Mouse (Mus musculus) 3T3-L1 (cell line): ENCODE measurements around the gene Mef2b.
"Not testable (repeated sequence)": the region's sequence is repeated elsewhere in the genome, so short reads cannot be mapped to it uniquely, and the experiment has no call there.

ENCODE experiments used
- DNase-seq: peaks from one replicate; pipeline ENCODE4 v3.0.0-alpha.2; 2015; ENCODE audit warnings: low read depth, low spot score

The Mef2b gene

DNA sequence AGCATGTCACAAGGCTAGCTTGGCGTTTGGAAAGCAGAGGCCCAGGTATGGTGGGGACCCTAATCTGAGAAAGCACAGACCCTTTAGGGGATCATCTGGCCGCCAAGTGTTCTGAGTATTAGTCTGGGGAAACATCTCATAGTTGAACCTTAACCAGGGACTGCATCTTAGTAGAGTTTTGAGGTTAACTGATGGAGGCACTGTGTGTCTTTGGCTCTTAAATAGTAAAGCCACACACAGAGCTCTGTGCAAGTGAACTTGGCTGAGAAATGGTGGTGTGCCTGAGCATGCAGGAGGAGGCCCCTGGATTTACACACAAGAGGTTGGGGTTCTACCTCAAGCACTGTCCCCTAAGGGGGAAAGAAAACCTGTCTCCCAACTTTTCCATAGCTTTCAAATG, 38.7 kb downstream of the Mef2b start:
- no peak for DNase-seq

DNA sequence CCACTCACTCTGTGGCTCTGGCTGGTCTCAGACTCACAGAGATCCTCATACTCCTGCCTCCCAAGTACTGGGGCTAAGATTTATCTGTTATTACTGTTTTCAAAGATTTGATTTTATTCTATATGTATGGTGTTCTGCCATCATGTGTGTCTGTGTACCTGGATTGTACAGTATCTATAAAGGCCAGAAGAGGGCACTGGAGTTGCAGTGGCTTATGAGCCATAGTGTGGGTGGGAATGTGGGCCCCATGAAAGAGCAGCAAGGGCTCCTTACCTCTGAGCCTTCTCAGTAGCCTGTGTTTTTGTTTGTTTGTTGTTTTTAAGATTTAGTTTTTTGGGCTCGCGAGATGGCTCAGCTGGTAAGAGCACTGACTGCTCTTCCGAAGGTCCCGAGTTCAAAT, 39.6 kb downstream of the Mef2b start:
- DNase-seq: peak; percentile 61

DNA sequence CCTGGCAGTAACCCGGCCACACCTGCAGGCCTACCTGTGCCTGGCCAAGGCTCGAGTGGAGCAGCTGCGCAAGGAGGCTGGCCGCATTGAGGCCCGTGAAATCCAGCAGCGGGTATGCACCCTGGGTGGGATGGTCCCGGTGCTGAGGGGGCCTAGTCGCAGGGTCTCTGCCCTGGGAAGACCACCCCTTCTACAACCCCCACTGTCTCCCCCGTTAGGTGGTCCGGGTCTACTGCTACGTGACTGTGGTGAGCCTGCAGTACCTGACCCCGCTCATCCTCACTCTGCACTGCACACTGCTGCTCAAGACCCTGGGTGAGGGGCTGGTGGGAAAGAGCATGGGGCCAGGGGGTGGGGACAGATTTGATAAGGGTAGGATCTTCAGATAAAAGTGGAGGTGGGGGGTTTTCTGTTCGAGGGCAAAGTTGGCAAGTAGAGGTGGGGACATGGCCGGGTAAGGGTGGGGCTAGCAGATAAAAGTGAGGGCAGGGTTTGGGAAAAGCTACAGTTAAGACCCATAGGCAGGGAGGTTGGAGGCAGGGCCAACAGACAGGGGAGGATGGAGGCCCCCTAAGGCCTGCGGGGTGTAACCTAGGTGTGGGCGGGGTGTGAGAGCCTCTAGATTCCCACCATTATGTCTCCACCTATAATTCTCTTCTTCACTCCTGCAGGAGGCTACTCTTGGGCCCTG, 41.8 kb downstream of the Mef2b start:
- no peak for DNase-seq

DNA sequence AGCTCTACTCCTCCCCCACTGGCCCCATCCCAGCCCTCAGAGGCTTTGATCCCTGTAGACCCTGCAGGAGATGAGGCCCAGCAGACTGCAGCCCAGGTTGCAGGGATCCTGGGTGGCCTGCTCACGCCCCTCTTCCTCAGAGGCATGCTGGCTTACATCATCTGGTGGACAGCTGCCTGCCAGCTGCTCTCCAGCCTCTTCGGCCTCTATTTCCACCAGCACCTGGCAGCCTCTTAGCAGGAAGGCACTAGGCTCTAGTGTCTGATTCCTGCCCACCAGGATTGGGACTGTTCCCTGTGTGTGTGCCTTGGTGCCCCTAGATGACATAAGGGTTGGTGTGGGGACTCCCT, 42.4 kb downstream of the Mef2b start:
- DNase-seq: no peak

DNA sequence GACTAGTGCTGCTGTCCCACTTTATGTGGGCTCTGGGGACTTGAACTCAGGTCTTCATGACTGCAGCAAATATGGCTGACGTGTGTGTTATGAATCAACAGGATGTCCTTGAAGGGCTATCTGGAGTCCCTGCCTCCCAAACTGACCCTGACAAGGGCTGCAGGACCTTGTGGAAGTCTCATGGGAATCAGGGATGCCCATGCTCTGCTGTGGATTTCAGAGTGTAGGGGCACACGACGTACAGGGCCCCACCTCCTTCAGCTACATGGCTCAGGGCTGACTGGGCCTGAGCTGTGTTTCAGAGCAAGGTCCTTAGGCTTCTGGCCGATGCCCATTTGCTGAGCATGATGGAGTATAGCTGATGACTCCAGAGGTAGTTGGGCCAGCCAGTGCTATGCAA, 43.7 kb downstream of the Mef2b start:
- DNase-seq: no peak

DNA sequence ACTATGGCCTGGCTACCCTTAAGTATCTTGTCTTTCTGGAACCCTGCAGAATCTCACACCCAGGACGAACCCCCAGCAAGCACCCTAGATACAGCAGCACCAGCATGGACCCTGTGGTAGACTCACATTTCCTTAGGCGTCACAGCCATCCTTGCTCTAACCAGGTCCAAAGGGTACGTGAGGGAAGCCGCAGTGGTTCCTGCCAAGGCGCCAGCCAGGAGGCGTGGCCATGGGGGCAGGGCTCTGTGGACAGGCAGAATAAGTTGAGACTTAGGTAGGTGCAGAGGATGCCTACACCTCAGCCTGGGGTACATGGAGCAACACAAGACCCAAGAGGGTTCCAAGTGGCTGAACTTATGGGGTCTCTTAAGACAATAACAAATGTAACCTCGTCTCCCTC, 49.2 kb downstream of the Mef2b start:
- DNase-seq: no peak

DNA sequence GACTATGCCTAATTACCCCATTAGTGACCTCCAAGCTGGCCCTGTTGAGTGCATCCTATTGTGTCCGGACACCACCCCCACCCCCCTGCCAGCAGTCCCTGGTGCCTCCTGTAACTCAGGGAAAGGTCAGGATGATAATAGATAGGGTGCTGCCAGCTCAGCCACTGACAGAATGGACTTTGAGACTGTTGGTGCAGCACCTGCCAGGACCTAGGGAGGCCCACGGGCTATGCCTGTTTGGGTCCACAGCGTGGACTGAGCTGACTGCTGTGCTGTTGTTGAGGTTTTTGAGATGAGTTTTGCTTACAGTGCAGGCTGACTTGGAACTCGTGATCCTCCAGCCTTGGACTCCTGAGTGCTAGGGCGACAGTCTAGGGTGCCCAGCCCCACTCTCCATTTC, 53.7 kb downstream of the Mef2b start:
- no peak for DNase-seq

DNA sequence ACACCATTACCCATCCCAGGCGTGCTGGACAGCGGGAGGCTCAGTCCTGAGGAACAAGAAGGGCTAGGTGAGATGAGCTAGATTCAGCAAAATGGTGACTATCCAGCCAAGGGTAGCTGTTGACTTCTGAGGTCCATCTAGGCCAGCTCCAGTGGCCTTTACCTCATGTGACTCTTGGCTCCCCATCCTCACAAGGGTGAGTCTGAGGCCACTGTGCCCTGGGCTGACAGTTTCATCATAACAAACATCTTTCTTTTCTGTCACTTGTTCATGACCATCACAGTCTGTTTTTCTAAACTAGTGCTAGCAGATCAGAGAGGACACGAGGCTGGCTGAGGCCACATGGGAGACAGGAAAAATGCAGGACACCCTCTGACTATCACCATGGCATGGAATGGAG, 54.7 kb downstream of the Mef2b start:
- no peak for DNase-seq

DNA sequence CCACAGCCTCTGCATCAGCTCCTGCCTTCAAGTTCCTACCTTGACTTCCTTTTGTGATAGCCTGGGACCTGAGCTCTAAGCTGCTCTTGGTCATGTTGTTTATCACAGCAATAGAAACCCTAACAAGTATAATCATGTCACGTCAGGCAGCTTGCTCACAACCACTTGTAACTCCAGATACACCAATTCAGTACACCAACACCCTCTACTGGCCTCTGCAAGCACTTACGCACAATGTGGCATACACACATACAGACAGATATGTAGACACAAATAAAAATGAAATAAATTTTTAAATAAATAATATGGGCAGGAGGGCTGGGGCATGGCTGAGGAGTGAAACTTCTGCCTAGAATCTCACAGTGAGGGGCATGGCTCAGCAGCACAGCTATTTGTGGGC, 56.3 kb downstream of the Mef2b start:
- DNase-seq: no peak

DNA sequence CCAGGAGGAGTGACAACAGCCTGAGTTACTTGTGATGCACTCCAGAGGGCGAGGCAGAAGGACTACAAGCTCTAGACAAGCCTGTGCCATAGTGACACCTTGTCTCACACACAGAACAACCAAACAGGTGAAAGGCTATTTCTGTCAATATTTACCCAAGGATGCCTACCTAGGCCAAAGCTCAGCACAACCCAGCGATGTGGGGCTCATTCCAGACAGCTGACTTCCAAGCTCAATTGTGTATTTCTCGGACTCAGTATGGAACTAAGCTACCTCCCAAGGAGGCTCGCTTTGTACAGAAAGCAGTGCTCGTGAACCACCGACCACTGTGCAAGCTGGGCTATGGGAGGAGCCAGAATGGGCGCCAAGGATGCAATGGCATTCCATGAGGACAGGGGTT, 58.1 kb downstream of the Mef2b start:
- DNase-seq: no peak

DNA sequence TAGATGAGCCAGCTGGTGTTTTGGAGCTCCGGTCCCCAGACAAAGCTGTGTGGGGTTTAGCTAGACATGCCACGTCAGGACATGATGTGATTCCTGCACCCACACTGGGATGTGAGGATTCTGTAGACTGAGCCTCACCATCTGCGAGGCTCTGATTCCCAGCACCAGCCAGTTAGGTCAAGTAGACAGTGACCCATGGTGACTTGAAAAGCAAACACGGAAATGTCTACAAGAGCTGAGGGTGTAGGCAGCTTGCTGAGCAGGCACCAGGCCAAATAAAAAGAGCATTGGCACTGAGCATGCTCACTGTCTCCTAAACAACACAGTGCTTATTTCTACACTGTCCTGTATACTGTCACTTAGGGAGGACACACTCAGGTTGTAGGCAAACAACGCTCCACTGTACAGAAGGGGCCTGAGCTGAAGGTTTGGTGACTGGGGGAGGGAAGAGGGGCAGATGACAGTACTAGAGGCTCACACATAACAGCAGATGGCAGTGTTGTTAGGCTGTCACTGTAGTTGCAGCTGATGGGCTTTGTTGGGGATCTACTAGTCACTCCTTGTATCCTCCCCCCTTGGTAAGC, 60.7 kb downstream of the Mef2b start:
- peak; percentile 44 for DNase-seq

DNA sequence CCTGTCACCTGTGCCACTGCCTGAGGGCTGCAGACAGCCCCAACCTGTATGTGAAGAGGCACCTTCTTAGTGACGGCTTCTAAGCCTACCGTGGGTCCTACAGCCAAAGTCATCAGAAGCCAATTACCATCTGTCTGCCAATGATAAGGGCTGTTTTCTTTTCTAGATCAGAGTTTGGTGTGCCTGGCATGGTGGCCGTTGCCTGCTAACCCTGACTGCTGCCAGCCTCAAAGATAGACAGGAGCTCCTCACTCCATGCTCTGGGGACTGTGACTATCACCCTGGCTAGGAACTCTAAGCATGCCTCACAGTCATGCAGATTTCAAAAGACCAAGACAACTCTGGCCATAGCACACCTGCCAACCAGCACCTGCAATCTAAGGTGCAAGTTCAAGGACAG, 61.9 kb downstream of the Mef2b start:
- no peak for DNase-seq

DNA sequence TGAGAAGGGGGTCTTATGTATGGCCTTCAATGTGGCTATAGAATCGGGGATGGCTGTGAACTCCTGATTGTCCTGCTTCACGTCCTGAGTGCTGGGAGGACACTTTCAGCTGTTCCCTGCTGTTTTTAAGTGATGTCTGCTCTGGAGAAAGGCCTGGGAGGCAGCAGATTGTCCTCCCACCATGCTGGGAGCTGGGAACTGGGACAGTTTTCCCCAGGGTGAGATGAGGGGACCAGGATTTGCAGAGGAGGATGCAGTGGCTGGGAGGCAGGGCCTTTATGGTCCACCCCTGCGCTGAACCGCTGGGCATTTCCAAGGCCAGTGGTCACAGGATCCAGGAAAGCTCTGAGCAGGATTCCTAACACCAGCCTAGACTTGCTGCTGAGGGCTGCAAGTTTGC, 63.6 kb downstream of the Mef2b start:
- DNase-seq: no peak

DNA sequence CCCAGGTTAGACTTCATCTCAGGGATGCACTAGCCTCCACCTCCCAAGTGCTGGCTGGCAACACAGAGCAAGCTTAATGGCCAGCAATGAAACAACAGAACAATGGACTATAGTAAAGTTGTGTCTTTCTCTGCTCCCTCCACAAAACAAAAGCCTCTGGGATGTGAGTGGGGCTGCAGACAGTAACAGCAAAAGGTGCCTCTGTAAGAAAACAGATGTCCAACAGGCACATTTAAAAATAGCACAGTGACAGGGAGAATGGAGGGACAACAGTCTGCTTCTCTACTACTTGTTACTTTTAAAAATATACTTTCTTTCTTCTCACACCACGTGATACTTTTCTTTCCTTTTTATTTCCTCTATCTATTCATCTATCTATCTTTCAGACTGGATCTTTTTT, 65.2 kb downstream of the Mef2b start:
- DNase-seq: no peak

DNA sequence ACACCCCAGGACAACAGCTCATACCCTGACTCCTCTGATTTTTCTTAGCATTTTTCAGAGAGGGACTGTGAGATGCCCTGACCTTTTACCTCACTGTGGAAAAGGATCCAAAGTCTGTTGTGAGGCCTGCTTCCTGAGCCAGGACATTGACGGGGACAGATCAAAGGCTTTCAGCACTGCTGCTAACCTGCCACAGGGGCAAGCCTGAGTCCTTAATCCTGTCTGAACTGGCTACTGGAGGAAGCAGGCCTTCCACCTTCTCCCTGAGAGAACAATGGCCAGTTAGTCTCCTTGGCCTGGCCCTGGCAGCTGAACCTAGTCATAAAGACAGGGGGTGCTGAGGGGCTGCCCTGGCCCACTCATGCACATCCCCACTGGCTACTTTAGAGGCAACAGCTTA, 68.6 kb downstream of the Mef2b start:
- no peak for DNase-seq

DNA sequence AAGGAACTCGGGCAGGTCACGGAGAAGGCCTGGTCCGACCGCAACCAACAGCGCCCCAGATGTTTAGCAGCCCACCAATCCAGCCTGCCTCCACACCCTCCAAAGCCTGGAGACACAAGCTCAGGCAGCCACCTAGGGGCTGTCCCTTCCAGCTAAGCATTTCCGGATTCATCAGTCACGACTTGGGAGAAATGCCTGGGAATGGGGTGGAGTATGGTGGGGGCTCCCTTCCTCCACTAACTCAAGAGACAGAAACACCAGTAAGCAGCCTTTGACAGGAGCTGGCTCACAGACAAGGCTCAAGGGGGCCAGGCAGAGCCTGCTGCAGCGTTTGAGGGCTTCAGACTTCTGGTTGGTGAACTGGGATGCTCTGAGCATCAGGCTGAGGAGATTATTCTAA, 71.0 kb downstream of the Mef2b start:
- DNase-seq: peak; percentile 45

DNA sequence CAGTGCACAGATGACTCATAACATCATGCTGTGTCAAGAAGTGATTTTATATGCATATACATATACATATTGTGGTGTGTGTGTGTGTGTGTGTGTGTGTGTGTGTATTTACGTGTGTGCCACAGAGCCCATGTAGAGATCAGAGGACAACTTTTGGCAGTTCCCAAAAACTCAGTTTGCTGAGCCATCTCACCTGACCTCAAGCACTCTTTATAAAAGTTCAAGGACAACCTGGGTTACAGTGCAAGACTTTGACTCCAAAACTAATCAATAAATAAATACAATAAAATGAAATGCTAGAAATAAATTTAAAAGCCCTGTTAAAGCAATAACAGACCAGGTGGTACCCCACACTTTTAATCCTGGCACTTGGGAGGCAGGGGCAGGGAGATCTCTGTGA, 71.8 kb downstream of the Mef2b start:
- no peak for DNase-seq

DNA sequence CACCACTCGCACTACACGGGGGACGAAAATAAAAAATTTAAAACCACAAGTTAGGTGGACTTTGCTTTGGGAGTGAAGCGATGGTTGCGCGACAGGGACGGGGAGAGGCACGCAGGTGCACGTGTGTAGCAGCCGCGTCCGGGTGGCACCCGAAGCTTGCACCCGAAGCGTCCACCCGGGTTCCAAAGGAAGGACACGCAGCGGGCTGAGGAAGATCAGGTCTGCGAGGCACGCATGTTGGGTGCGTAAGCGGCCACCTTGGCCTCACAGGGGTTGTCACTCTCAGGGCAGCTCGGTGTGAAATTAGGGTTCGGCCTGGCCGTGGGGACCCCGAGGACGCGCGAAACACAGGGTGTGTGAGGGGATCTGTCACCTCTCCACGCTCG, 72.2 kb downstream of the Mef2b start:
- DNase-seq: no peak

DNA sequence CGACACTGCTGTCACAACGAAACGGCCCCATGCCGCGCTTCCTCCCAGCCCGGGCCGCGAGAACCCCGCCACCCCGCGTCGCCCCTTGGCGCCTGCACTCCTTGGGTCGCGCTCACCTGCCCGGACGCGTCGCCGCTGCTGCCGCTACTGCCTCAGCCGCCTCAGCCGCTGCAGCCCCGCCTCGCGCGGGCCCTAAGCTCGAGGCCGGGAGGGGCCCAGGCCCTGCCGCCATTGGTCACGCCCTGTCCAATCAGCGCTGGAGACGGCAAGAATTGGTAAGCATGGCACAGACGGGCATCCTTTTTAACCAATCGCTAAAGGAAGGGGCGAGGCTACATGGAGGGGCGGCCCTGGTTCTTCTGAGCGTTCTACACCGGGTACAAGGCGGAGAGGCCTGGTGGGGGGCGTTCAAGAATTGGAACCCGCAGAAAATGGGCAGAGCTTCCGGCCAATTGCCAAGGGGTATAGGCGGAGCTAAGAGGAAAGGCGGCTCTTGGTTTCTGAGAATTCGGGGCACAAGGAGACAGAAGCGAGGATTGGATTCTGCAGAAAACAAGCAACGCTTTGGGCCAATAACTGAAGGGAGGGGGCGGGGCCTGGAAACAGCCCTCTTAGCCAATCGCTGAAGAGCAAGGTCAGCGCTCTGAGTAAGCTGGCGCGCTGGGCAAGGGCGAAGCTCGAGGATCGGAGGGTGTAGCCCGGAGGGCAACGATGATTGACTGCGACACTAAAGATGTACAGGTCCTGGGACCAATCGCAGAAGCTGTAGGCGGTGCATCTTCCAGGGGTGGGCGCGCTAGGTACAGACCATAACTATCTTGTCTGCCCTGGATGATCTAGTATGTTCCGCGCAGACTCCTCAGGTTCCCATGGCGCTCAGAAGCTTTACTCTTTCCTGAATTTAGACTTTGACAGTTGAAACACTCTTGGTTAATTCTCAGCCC, 72.9 kb downstream of the Mef2b start, which contains the start of gene Slc25a42:
TSS of gene Slc25a42 (minus strand) at position 194 of the 944 bp plus-strand sequence.
- peak; percentile 100 for DNase-seq

DNA sequence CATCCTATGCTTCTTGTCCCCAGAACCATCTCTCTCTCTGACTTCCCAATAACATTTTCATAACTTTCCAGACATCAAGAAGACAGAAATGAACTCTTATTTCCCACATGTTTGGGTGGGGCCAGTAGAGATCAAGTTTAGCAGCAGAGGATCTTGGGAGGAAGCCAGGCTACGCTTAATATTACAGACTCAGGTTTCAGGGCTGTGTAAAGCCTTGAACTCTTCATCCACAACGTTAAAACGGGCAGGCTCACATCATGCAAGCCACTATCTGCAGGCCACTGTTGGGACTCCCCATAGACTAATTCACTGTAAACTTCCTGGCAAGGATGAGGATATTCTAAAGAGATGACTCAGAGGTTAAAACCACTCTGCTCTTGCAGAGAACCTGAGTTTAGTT, 74.9 kb downstream of the Mef2b start:
- peak; percentile 78 for DNase-seq

DNA sequence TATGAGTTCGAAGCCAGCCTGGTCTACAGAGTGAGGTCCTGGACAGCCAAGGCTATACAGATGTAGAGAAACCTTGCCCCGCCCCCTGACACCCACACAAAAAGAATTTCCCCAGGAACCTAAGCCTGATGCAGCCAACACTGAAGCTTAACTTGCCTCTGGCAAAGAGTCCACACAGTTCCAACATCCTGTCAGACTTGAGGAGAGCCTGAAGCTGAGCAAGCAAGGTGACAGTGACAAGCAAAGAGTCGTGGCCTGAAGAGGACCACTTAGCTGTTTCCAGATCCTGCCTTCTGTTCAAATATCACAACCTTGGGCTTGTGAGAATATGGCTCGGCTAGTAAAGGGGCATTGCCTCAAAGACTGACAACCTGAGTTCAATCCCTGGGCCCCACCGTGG, 75.6 kb downstream of the Mef2b start:
- DNase-seq: peak; percentile 63

DNA sequence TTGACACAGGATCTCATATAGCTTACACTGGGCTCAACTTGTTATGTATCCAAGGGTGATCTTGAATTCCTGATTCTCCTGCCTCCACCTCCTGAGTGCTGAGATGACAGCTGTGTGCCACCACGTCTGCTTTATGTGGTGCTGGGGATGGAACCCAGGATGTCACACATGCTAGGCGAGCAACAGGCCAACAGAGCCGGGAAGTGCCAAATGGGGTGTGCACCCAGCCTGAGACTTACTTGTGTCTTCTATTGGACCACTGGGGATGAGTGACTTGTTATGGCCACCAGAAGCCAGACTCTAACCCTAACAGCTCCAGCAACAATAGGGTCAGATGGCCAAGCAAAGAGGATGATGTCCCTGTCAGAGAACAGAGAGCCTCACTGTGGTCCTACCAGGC, 76.7 kb downstream of the Mef2b start:
- DNase-seq: not testable (repeated sequence)

DNA sequence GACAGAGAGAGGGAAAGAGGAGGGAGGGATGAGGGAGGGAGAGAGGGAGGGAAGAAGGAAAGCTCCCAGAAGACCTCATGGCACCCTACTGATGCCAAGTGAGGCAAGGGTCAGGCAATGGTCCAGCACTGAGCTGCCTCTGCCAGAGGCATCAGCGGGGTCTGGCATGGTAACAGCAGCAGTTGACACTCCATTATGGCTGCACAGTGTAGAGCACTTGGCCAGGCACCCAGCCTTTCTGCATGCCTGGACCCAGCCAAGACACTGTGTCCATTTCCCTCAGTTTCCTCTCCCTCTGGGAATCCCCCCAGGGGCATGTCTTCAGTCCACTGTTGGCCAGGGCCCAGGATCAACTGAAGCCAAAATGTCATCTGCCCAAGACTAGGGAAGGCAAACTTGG, 77.1 kb downstream of the Mef2b start:
- DNase-seq: peak; percentile 84
